Mouse (Mus musculus): ENCODE results near the gene Ccdc81.

DNA sequence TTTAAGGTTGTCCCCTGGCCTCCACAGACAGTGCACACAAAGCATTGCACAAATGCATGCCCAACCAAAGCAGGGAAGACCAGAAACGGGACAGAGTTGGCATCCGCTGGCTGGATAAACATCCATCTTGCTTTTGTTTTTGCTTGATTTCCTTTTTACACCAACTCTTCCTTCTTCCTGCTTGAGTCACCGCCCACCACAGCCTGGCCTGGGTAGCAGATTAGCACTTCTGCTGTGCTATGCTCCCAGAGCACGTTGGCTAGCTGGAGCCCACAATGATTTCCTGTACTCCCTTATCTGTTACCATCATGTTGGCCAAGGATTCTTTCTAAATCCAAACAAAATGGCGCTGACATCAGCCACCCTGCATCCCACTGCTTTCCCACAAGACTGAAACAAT, 36.2 kb downstream of the Ccdc81 start:
- TF ChIP-seq EP300 (IDR thresholded peaks at IDR 0.05; ENCODE audit: low read depth in 1 of 2, low read length in 2 of 2) = no peak
- TF ChIP-seq ZC3H11A (IDR thresholded peaks at IDR 0.05; ENCODE audit: low read depth, low read length) = no peak
- TF ChIP-seq CTCF (IDR thresholded peaks at IDR 0.05 in 2 of 3, conservative IDR thresholded peaks at IDR 0.05 in 1 of 3; ENCODE audit: control insufficient read depth in 1 of 3, insufficient read depth in 1 of 3, low read depth in 2 of 3, low read length in 3 of 3, poor library complexity in 1 of 3, severe bottlenecking in 1 of 3) = no peak
- no peak for TF ChIP-seq POLR2A (IDR thresholded peaks at IDR 0.05; ENCODE audit: control insufficient read depth in 1 of 2, insufficient read depth in 1 of 2, low read depth in 1 of 2, low read length in 2 of 2, poor library complexity in 1 of 2)
